In the genomic region with DNA sequence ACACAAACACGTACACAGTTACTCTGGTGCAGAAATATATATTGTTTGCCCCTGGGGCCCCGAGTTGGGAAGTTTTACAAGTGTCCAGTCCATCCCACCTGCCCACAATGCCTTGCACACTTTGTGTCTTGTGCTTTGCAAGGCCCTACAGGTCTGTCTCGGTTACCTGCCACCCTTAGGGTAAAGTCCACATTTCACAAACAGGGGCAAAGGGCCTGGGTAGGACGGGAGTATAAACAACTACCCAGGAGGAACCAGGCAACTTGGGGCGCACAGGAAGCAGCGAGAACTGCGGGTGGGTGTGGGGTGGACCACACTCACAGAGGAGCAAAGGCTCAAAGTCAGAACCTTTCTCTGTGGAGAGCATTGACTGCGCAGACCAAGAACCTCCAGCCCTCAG, we compare ENCODE assay signal across 9 mouse cellular contexts. TPM values are rescaled to one million over a fixed set of nuclear protein-coding genes. Genes with fewer than 3 reads are reported as not detected.
DNase-seq lines count a peak whose midpoint lies in the region; ATAC-seq lines count a peak whose summit lies in the region.
"Had no signal": no experiment of that assay in that cellular context is flagged by ENCODE, and none has a peak within 500 bp of the region (broad histone marks: within the 10 kb centered on the region; RNA-seq: fewer than 3 reads in every experiment).

No protein-coding gene starts in this region.

- DNase-seq in hindbrain, embryonic 10.5 days (ENCODE audit: low spot score): no peak
- DNase-seq in hindbrain, embryonic 11.5 days (ENCODE audit: low spot score): no peak
- DNase-seq in kidney, postnatal 25 days: peak; percentile 77 to 90
- no peak for DNase-seq in spleen, postnatal 10 days (ENCODE audit: low spot score in 2 of 2)
- DNase-seq in adrenal gland, postnatal 36 days: no peak
- no peak for DNase-seq in adrenal gland, postnatal 10 days
- DNase-seq: heart, adult 11 months had no signal

- no peaks in the 10 kb centered on the region for H3K9me3 ChIP-seq in hindbrain, embryonic 10.5 days
- H3K9me3 ChIP-seq in hindbrain, embryonic 11.5 days (ENCODE audit: control insufficient read depth, low read length): no peaks in the 10 kb centered on the region
- H3K9me3 ChIP-seq in embryonic facial prominence, embryonic 13.5 days: no peaks in the 10 kb centered on the region
- H3K9me3 ChIP-seq in neural tube, embryonic 14.5 days (ENCODE audit: control insufficient read depth, low read length): no peaks in the 10 kb centered on the region

- H3K27ac ChIP-seq in hindbrain, embryonic 10.5 days: peak overlapping the region; percentile 63
- no peak overlapping the region for H3K27ac ChIP-seq in hindbrain, embryonic 11.5 days (ENCODE audit: low read depth, low read length)
- peak overlapping the region; percentile 75 for H3K27ac ChIP-seq in embryonic facial prominence, embryonic 13.5 days
- no peak overlapping the region for H3K27ac ChIP-seq in neural tube, embryonic 14.5 days (ENCODE audit: low read depth, low read length)

- peaks cover 41% of the 10 kb centered on the region for H3K4me1 ChIP-seq in hindbrain, embryonic 10.5 days (replicated peaks)
- 0 out of 2 replicates have a peak, but pooled peaks cover 4% of the 10 kb centered on the region for H3K4me1 ChIP-seq in hindbrain, embryonic 11.5 days (replicated peaks; ENCODE audit: control insufficient read depth, insufficient read depth, low read length)
- peaks cover 25% of the 10 kb centered on the region for H3K4me1 ChIP-seq in embryonic facial prominence, embryonic 13.5 days
- H3K4me1 ChIP-seq in neural tube, embryonic 14.5 days (ENCODE audit: control insufficient read depth, insufficient read depth, low read length): no peaks in the 10 kb centered on the region

- no peaks in the 10 kb centered on the region for H3K36me3 ChIP-seq in hindbrain, embryonic 10.5 days
- no peaks in the 10 kb centered on the region for H3K36me3 ChIP-seq in hindbrain, embryonic 11.5 days (ENCODE audit: control insufficient read depth, insufficient read depth, low read length)
- H3K36me3 ChIP-seq in embryonic facial prominence, embryonic 13.5 days: no peaks in the 10 kb centered on the region
- H3K36me3 ChIP-seq in neural tube, embryonic 14.5 days (ENCODE audit: control insufficient read depth, insufficient read depth, low read length): no peaks in the 10 kb centered on the region

- ATAC-seq in hindbrain, embryonic 11.5 days (ENCODE audit: low FRiP score): no peak
- no peak for ATAC-seq in embryonic facial prominence, embryonic 13.5 days (ENCODE audit: insufficient number of reproducible peaks, insufficient read depth, low FRiP score, low TSS enrichment, low read depth)
- ATAC-seq in neural tube, embryonic 14.5 days (ENCODE audit: low read depth): no peak

- no peak overlapping the region for H3K4me2 ChIP-seq in hindbrain, embryonic 11.5 days (replicated peaks; ENCODE audit: low read depth, low read length)
- peak overlapping the region; percentile 99 for H3K4me2 ChIP-seq in embryonic facial prominence, embryonic 13.5 days
- H3K4me2 ChIP-seq in neural tube, embryonic 14.5 days (ENCODE audit: low read depth, low read length): 0 out of 2 replicates have a peak overlapping the region, but pooled peaks have one; percentile 5

- H3K27me3 ChIP-seq in hindbrain, embryonic 10.5 days (ENCODE audit: insufficient read depth, poor library complexity, severe bottlenecking): peaks cover 73% of the 10 kb centered on the region
- H3K27me3 ChIP-seq in hindbrain, embryonic 11.5 days (ENCODE audit: control insufficient read depth, insufficient read depth, low read length): peaks cover 35% of the 10 kb centered on the region
- H3K27me3 ChIP-seq in embryonic facial prominence, embryonic 13.5 days: peaks cover 51% of the 10 kb centered on the region
- H3K27me3 ChIP-seq in neural tube, embryonic 14.5 days (ENCODE audit: control insufficient read depth, insufficient read depth, low read length): peaks cover 26% of the 10 kb centered on the region

- peak overlapping the region; percentile 72 for H3K4me3 ChIP-seq in hindbrain, embryonic 10.5 days
- no peak overlapping the region for H3K4me3 ChIP-seq in hindbrain, embryonic 11.5 days (ENCODE audit: low read depth, low read length)
- H3K4me3 ChIP-seq in embryonic facial prominence, embryonic 13.5 days: peak overlapping the region; percentile 64
- H3K4me3 ChIP-seq in neural tube, embryonic 14.5 days (ENCODE audit: low read depth, low read length): no peak overlapping the region; the same call in 1 of the 2 replicates

- WGBS in hindbrain, embryonic 10.5 days: 55% methylated on average over 8 of the region's 8 CpGs
- WGBS in hindbrain, embryonic 11.5 days: 64% methylated on average over 8 of the region's 8 CpGs
- WGBS in embryonic facial prominence, embryonic 13.5 days: 24% methylated on average over 8 of the region's 8 CpGs
- WGBS in neural tube, embryonic 14.5 days: 60% methylated on average over 8 of the region's 8 CpGs

- H3K9ac ChIP-seq in hindbrain, embryonic 11.5 days (ENCODE audit: low read depth, low read length): no peak overlapping the region
- no peak overlapping the region for H3K9ac ChIP-seq in embryonic facial prominence, embryonic 13.5 days
- no peak overlapping the region for H3K9ac ChIP-seq in neural tube, embryonic 14.5 days (replicated peaks; ENCODE audit: low read depth, low read length)

RNA-seq across cellular contexts. Expression of gene Erbb3, which starts 1.8 kb away (rescaled TPM):
- 5.0 and 13.5 TPM in 2 replicates for polyA plus RNA-seq in hindbrain, embryonic 10.5 days (2016; fragmentation: Nextera tagmentation; extraction: Ambion mirVana)
- polyA plus RNA-seq in hindbrain, embryonic 11.5 days (2014; fragmentation: Nextera tagmentation; extraction: Ambion mirVana): 4.6 and 7.0 TPM in 2 replicates
- 14.8 and 16.1 TPM in 2 replicates for polyA plus RNA-seq in embryonic facial prominence, embryonic 13.5 days (2015; fragmentation: Nextera tagmentation; extraction: Ambion mirVana)
- 1.4 and 6.0 TPM in 2 replicates for polyA plus RNA-seq in neural tube, embryonic 14.5 days (2014; fragmentation: Nextera tagmentation; extraction: Ambion mirVana)
- 1 to 10 TPM; 2.2 to 2.3 TPM for total RNA-seq in adrenal gland, postnatal 36 days (2021)
- 10 to 100 TPM in 1 of 2 experiments, 1 to 10 TPM in 1; 10.0 to 11.1 TPM for total RNA-seq in adrenal gland, postnatal 10 days (2021)

RNA-seq across cellular contexts. Expression of gene Pa2g4, which starts 21.9 kb away (rescaled TPM):
- polyA plus RNA-seq in hindbrain, embryonic 10.5 days (2016; fragmentation: Nextera tagmentation; extraction: Ambion mirVana): 205 and 257 TPM in 2 replicates
- 220 and 243 TPM in 2 replicates for polyA plus RNA-seq in hindbrain, embryonic 11.5 days (2014; fragmentation: Nextera tagmentation; extraction: Ambion mirVana)
- 188 and 206 TPM in 2 replicates for polyA plus RNA-seq in embryonic facial prominence, embryonic 13.5 days (2015; fragmentation: Nextera tagmentation; extraction: Ambion mirVana)
- polyA plus RNA-seq in neural tube, embryonic 14.5 days (2014; fragmentation: Nextera tagmentation; extraction: Ambion mirVana): 127 and 132 TPM in 2 replicates
- total RNA-seq in adrenal gland, postnatal 36 days (2021): 10 to 100 TPM; 83.1 to 89.4 TPM
- total RNA-seq in adrenal gland, postnatal 10 days (2021): 10 to 100 TPM; 85.1 to 90.9 TPM

RNA-seq across cellular contexts. Expression of gene Rpl41, which starts 38.6 kb away (rescaled TPM):
- 2,868 and 3,332 TPM in 2 replicates for polyA plus RNA-seq in hindbrain, embryonic 10.5 days (2016; fragmentation: Nextera tagmentation; extraction: Ambion mirVana)
- polyA plus RNA-seq in hindbrain, embryonic 11.5 days (2014; fragmentation: Nextera tagmentation; extraction: Ambion mirVana): 2,785 and 2,836 TPM in 2 replicates
- 4,323 and 4,329 TPM in 2 replicates for polyA plus RNA-seq in embryonic facial prominence, embryonic 13.5 days (2015; fragmentation: Nextera tagmentation; extraction: Ambion mirVana)
- polyA plus RNA-seq in neural tube, embryonic 14.5 days (2014; fragmentation: Nextera tagmentation; extraction: Ambion mirVana): 2,344 and 2,479 TPM in 2 replicates
- total RNA-seq in adrenal gland, postnatal 36 days (2021): 1,000 to 10,000 TPM; 2,845 to 2,862 TPM
- total RNA-seq in adrenal gland, postnatal 10 days (2021): 1,000 to 10,000 TPM; 2,762 to 2,852 TPM

RNA-seq across cellular contexts. Expression of gene Rps26, which starts 38.9 kb away (rescaled TPM):
- 472 and 519 TPM in 2 replicates for polyA plus RNA-seq in hindbrain, embryonic 10.5 days (2016; fragmentation: Nextera tagmentation; extraction: Ambion mirVana)
- 596 and 615 TPM in 2 replicates for polyA plus RNA-seq in hindbrain, embryonic 11.5 days (2014; fragmentation: Nextera tagmentation; extraction: Ambion mirVana)
- polyA plus RNA-seq in embryonic facial prominence, embryonic 13.5 days (2015; fragmentation: Nextera tagmentation; extraction: Ambion mirVana): 893 and 949 TPM in 2 replicates
- 454 and 493 TPM in 2 replicates for polyA plus RNA-seq in neural tube, embryonic 14.5 days (2014; fragmentation: Nextera tagmentation; extraction: Ambion mirVana)
- total RNA-seq in adrenal gland, postnatal 36 days (2021): 100 to 1,000 TPM; 697 to 707 TPM
- 100 to 1,000 TPM; 696 to 753 TPM for total RNA-seq in adrenal gland, postnatal 10 days (2021)

RNA-seq across cellular contexts. Expression of gene Zc3h10, which starts 40.1 kb away (rescaled TPM):
- polyA plus RNA-seq in hindbrain, embryonic 10.5 days (2016; fragmentation: Nextera tagmentation; extraction: Ambion mirVana): 16.9 and 19.9 TPM in 2 replicates
- polyA plus RNA-seq in hindbrain, embryonic 11.5 days (2014; fragmentation: Nextera tagmentation; extraction: Ambion mirVana): 14.1 and 15.0 TPM in 2 replicates
- 13.5 and 15.5 TPM in 2 replicates for polyA plus RNA-seq in embryonic facial prominence, embryonic 13.5 days (2015; fragmentation: Nextera tagmentation; extraction: Ambion mirVana)
- 11.7 and 18.1 TPM in 2 replicates for polyA plus RNA-seq in neural tube, embryonic 14.5 days (2014; fragmentation: Nextera tagmentation; extraction: Ambion mirVana)
- total RNA-seq in adrenal gland, postnatal 36 days (2021): 10 to 100 TPM; 11.9 to 15.2 TPM
- 10 to 100 TPM; 10.5 to 14.7 TPM for total RNA-seq in adrenal gland, postnatal 10 days (2021)

Comparison
In these comparisons a context has a peak if more than half of its experiments do, and no peak if none do; other contexts are left out.
1. H3K27ac ChIP-seq: peak in hindbrain, embryonic 10.5 days (single experiment) and embryonic facial prominence, embryonic 13.5 days (single experiment); none in hindbrain, embryonic 11.5 days (single experiment) and neural tube, embryonic 14.5 days (single experiment).
2. H3K4me3 ChIP-seq: peak in hindbrain, embryonic 10.5 days (single experiment) and embryonic facial prominence, embryonic 13.5 days (single experiment); none in hindbrain, embryonic 11.5 days (single experiment) and neural tube, embryonic 14.5 days (single experiment).
3. DNase-seq: peak in kidney, postnatal 25 days (2 of 2); none in hindbrain, embryonic 10.5 days (single experiment), hindbrain, embryonic 11.5 days (single experiment), spleen, postnatal 10 days (0 of 2), adrenal gland, postnatal 36 days (0 of 2) and adrenal gland, postnatal 10 days (single experiment).